Mouse (Mus musculus) heart, embryonic 14.5 days (tissue): Measurements from ENCODE around the gene Tm7sf3. TPM values are rescaled to one million over a fixed set of nuclear protein-coding genes. Genes with fewer than 3 reads are reported as not detected.

Source experiments
- ATAC-seq: fragments of 200-750 bp; cut with Nextera tagmentation; 2 replicates; pipeline ENCODE4 v1.8.0; 2017; ENCODE audit warnings: low read depth, moderate TSS enrichment; ENCODE audit not compliant: insufficient number of reproducible peaks, insufficient read depth, low FRiP score
- H3K27ac ChIP-seq, 2 experiments: fragments of 200-500 bp in 1 of 2; fragments of 300-500 bp in 1 of 2; sonication (generic) in 1 of 2; replicated peaks in 1 of 2; 2 replicates each; pipeline ENCODE4 v1.5.1; 2012 to 2014; ENCODE audit warnings: low read depth in 2 of 2, low read length in 2 of 2, control low read depth in 1 of 2, mild to moderate bottlenecking in 1 of 2, mixed read lengths in 1 of 2; ENCODE audit not compliant: control insufficient read depth in 1 of 2, insufficient read depth in 1 of 2
- H3K27me3 ChIP-seq: fragments of 300-500 bp; sonication (generic); 2 replicates; pipeline ENCODE4 v1.6.1; 2014; ENCODE audit warnings: mild to moderate bottlenecking, low read length, control low read depth; ENCODE audit not compliant: control insufficient read depth, insufficient read depth
- H3K36me3 ChIP-seq: fragments of 300-500 bp; sonication (generic); 2 replicates; pipeline ENCODE4 v1.6.1; 2014; ENCODE audit warnings: mild to moderate bottlenecking, control low read depth, low read length, mixed read lengths; ENCODE audit not compliant: control insufficient read depth, insufficient read depth
- H3K4me1 ChIP-seq, 2 experiments: fragments of 200-500 bp in 1 of 2; fragments of 300-500 bp in 1 of 2; sonication (generic) in 1 of 2; 2 replicates each; pipeline ENCODE4 v1.6.1; 2012 to 2014; ENCODE audit warnings: low read length in 2 of 2, control low read depth in 1 of 2, mixed read lengths in 1 of 2; ENCODE audit not compliant: control insufficient read depth in 2 of 2, insufficient read depth in 2 of 2
- H3K4me2 ChIP-seq: fragments of 300-500 bp; sonication (generic); 2 replicates; pipeline ENCODE4 v1.6.1; 2014; ENCODE audit warnings: mild to moderate bottlenecking, low read length
- H3K4me3 ChIP-seq, 2 experiments: fragments of 200-500 bp in 1 of 2; fragments of 300-500 bp in 1 of 2; sonication (generic) in 1 of 2; 2 replicates each; pipeline ENCODE4 v1.5.1; 2012 to 2014; ENCODE audit warnings: low read length in 2 of 2, mild to moderate bottlenecking in 2 of 2, control low read depth in 1 of 2, low read depth in 1 of 2, moderate library complexity in 1 of 2; ENCODE audit not compliant: control insufficient read depth in 1 of 2, insufficient read depth in 1 of 2
- H3K9ac ChIP-seq: fragments of 300-500 bp; sonication (generic); 2 replicates; pipeline ENCODE4 v1.6.1; 2014; ENCODE audit warnings: mild to moderate bottlenecking, low read length
- H3K9me3 ChIP-seq: fragments of 300-500 bp; sonication (generic); 2 replicates; pipeline ENCODE4 v1.6.1; 2016; ENCODE audit warnings: low read length, control low read depth; ENCODE audit not compliant: control insufficient read depth
- WGBS: fragments of 180-500 bp; shearing (Covaris S2); extraction: QIAGEN DNeasy Blood & Tissue Kit; methylation state at CpG from one replicate; pipeline ENCODE4 v1.1.7; 2014; 5-methylcytosine and 5-hydroxymethylcytosine counted together
- polyA plus RNA-seq: library from polyadenylated mRNA; unstranded; fragments of >200 nt; fragmentation: Nextera tagmentation; extraction: Ambion mirVana; gene quantifications from 2 replicates; pipeline ENCODE4 v1.2.1, GENCODE M21; 2014

Gene Tm7sf3
- polyA plus RNA-seq, 1 experiment from 2014 or later, result 43.2 TPM

DNA sequence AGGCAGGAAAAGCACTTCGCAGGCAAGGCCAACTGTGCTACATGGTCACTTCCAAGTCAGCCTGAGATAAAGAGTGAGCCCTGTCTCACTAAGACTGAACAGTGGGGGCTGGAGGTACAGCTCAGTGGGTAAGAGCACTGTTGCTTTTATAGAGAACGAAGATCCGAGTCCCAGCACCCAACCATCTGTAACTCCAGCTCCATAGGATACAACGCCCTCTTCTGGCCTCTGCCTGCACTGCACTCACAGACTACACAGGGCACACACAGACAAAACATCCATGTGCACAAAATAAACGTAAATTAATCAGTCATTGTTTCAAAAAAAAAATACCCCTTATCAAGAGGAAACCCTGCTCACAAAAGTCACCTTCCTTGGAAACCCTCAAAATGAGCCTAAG lies 28.7 kb downstream of the Tm7sf3 start:
- Histone ChIP-seq H3K9ac (no peak overlapping the region), H3K9me3 (no peaks in the 10 kb centered on the region), H3K4me3 (no peak overlapping the region), H3K27ac (no peak overlapping the region), H3K4me2 (no peak overlapping the region), H3K27me3 (no peaks in the 10 kb centered on the region), H3K36me3 (peaks cover 95% of the 10 kb centered on the region), H3K4me1 (no peaks in the 10 kb centered on the region)
- no peak for ATAC-seq
- 89% methylated on average over 5 of the region's 5 CpGs for WGBS

DNA sequence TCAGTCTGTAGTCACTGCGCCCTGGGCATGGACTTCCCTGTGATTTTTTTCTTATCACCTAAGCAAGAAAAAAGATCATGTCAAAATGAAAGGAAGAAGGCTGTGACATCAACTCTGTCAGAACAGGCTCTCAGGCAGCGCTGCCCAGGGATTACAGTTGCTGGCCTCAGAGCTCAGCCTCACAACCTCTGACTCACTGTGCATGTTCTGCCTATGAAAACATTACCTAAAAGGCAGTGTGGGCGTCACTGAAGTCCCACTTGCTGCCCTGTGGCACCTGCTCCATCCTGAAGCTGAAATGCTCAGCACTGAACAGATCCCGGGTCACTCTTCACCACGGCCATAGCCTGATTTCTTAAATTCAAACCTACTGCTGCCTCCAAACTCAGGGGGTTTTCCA lies 29.9 kb downstream of the Tm7sf3 start:
- H3K27me3 ChIP-seq, result no peaks in the 10 kb centered on the region
- H3K4me2 ChIP-seq, result no peak overlapping the region
- H3K27ac ChIP-seq, result no peak overlapping the region
- ATAC-seq, result no peak
- H3K36me3 ChIP-seq, result peaks cover 95% of the 10 kb centered on the region
- H3K9me3 ChIP-seq, result no peaks in the 10 kb centered on the region
- H3K4me1 ChIP-seq, result no peaks in the 10 kb centered on the region
- 90% methylated on average over 5 of the region's 5 CpGs for WGBS
- no peak overlapping the region for H3K9ac ChIP-seq
- H3K4me3 ChIP-seq, result no peak overlapping the region

GRCm38 (mm10) chr6:146611897-146612296 lies 30.7 kb downstream of the Tm7sf3 start:
- no peaks in the 10 kb centered on the region for H3K4me1 ChIP-seq
- WGBS, result 89% methylated on average over 7 of the region's 7 CpGs
- H3K4me3 ChIP-seq, result no peak overlapping the region
- ATAC-seq, result no peak
- no peak overlapping the region for H3K4me2 ChIP-seq
- H3K27me3 ChIP-seq, result no peaks in the 10 kb centered on the region
- no peak overlapping the region for H3K9ac ChIP-seq
- peaks cover 95% of the 10 kb centered on the region for H3K36me3 ChIP-seq
- no peak overlapping the region for H3K27ac ChIP-seq
- no peaks in the 10 kb centered on the region for H3K9me3 ChIP-seq

DNA sequence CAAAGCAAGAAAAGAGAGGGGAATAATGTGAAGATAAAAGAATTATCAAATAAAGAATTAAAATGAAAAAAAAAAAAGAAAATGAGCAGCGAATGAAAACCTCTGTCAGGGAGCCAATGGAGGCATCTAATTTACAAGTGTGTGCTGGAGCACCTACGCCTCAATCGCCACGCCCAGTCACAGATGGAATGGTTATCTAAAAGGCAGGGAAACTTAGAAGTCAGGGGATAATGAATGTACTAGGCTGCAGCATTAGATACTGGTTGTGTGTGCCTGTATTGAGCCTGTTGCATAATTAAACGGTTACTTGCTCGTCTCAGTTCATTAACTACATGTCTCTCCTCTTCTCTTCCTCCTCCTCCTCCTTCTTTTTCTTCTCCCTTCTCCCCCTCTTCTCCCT lies 31.2 kb downstream of the Tm7sf3 start:
- WGBS, result 90% methylated on average over 6 of the region's 6 CpGs
- ATAC-seq, result no peak

DNA sequence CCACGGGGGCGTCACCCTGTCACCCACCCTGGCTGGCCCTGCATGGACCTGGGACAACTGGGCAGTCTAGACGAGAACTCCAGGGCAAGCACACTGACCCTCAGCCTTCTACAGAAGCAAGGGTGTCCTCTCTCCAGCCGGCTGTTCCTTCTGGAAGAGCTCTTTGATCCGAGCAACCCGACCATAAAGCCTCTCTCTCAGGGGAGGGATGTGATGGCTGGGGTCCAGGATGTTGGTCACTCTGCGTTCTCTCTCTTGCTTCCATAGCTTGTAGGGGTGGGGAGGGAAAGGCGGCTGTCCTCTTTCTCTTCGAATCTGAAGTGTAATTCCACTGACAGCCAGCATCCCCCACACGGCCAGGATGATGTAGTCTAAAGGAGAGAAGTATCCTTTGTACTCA lies 39.0 kb downstream of the Tm7sf3 start:
- no peak overlapping the region for H3K9ac ChIP-seq
- ATAC-seq, result no peak
- peaks cover 97% of the 10 kb centered on the region for H3K36me3 ChIP-seq
- no peak overlapping the region for H3K4me2 ChIP-seq
- H3K4me1 ChIP-seq, result no peaks in the 10 kb centered on the region
- WGBS, result 82% methylated on average over 10 of the region's 10 CpGs
- H3K9me3 ChIP-seq, result no peaks in the 10 kb centered on the region
- H3K27ac ChIP-seq, result no peak overlapping the region
- no peak overlapping the region for H3K4me3 ChIP-seq
- no peaks in the 10 kb centered on the region for H3K27me3 ChIP-seq

More for the DNA sequence above, 31.2 kb downstream of the Tm7sf3 start:
- H3K27ac ChIP-seq, result no peak overlapping the region
- H3K9me3 ChIP-seq, result no peaks in the 10 kb centered on the region
- no peaks in the 10 kb centered on the region for H3K4me1 ChIP-seq
- peaks cover 95% of the 10 kb centered on the region for H3K36me3 ChIP-seq
- no peak overlapping the region for H3K9ac ChIP-seq
- H3K27me3 ChIP-seq, result no peaks in the 10 kb centered on the region
- no peak overlapping the region for H3K4me3 ChIP-seq
- H3K4me2 ChIP-seq, result no peak overlapping the region

- H3K9ac ChIP-seq, result no peak overlapping the region
- H3K4me3 ChIP-seq, result no peak overlapping the region
- 75% methylated on average over 4 of the region's 4 CpGs for WGBS
- H3K4me1 ChIP-seq, result no peaks in the 10 kb centered on the region
- no peak overlapping the region for H3K4me2 ChIP-seq
- ATAC-seq, result no peak
- H3K9me3 ChIP-seq, result no peaks in the 10 kb centered on the region
- no peak overlapping the region for H3K27ac ChIP-seq
- peaks cover 96% of the 10 kb centered on the region for H3K36me3 ChIP-seq
- H3K27me3 ChIP-seq, result no peaks in the 10 kb centered on the region
Observed at GRCm38 (mm10) chr6:146602601-146603000, 40.0 kb downstream of the Tm7sf3 start.

DNA sequence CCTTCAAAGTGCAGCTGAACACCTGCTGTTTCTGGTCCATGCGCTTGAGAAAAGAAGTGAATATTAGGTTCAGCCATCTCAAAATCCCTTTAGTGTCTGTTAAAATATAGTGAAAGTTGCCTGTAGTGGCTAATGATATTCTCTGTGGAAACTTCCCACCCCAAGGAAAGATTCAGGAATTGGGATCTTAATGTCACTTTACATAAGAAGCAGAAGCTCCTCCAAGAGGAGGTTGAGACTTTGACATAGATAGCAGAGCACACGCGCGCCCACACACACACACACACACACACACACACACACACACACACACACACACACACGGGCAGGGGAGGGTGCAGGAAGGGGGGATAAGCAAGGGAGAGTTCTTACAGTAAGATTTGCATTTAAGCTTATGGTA lies 57.5 kb downstream of the Tm7sf3 start:
- H3K9ac ChIP-seq, result no peak overlapping the region
- H3K9me3 ChIP-seq, result no peaks in the 10 kb centered on the region
- no peak overlapping the region for H3K4me3 ChIP-seq
- no peak overlapping the region for H3K27ac ChIP-seq
- H3K4me2 ChIP-seq, result no peak overlapping the region
- no peak for ATAC-seq
- peaks cover 0 to 3% of the 10 kb centered on the region in 2 experiments; a peak in 2 of 4 replicates for H3K4me1 ChIP-seq
- WGBS, result 92% methylated on average over 5 of the region's 5 CpGs
- peaks cover 41% of the 10 kb centered on the region for H3K36me3 ChIP-seq
- no peaks in the 10 kb centered on the region for H3K27me3 ChIP-seq

GRCm38 (mm10) chr6:146583366-146584046 lies 59.1 kb downstream of the Tm7sf3 start:
- 56% methylated on average over 2 of the region's 2 CpGs for WGBS
- H3K4me2 ChIP-seq, result no peak overlapping the region
- no peak for ATAC-seq
- H3K27me3 ChIP-seq, result no peaks in the 10 kb centered on the region
- no peak overlapping the region for H3K4me3 ChIP-seq
- H3K9ac ChIP-seq, result no peak overlapping the region
- no peaks in the 10 kb centered on the region for H3K9me3 ChIP-seq
- no peak overlapping the region for H3K27ac ChIP-seq
- H3K36me3 ChIP-seq, result peaks cover 25% of the 10 kb centered on the region
- peaks cover 0 to 13% of the 10 kb centered on the region in 2 experiments; a peak in 2 of 4 replicates for H3K4me1 ChIP-seq
